ENCODE assay signal across 8 mouse cellular contexts in genomic region chr7:84085049-84085945, GRCm38 (mm10). TPM values are rescaled to one million over a fixed set of nuclear protein-coding genes. Genes with fewer than 3 reads are reported as not detected.
DNase-seq lines count a peak whose midpoint lies in the region; ATAC-seq and TF ChIP-seq lines count a peak whose summit lies in the region.

No protein-coding gene starts in this region.

- H3K79me2 ChIP-seq in heart, adult 2 months (replicated peaks; ENCODE audit: control insufficient read depth, insufficient read depth, low read length) = no peaks in the 10 kb centered on the region

- WGBS in heart, adult 2 months = 7% methylated on average over 39 of the region's 39 CpGs
- WGBS in kidney, adult 2 months = 7% methylated on average over 39 of the region's 39 CpGs
- 5% methylated on average over 39 of the region's 39 CpGs for WGBS in lung, embryonic 16.5 days

- H3K9ac ChIP-seq in heart, adult 2 months (ENCODE audit: low read depth, low read length) = no peak overlapping the region
- H3K9ac ChIP-seq in lung, embryonic 16.5 days (ENCODE audit: low read length) = no peak overlapping the region

- no peak overlapping the region for H3K4me3 ChIP-seq in heart, adult 2 months
- H3K4me3 ChIP-seq in kidney, adult 2 months (ENCODE audit: insufficient read depth, low read depth, low read length) = no peak overlapping the region
- H3K4me3 ChIP-seq in lung, embryonic 16.5 days (ENCODE audit: low read length) = peak overlapping the region; percentile 51

- no peak for TF ChIP-seq POLR2A in heart, adult 2 months (IDR thresholded peaks at IDR 0.05; ENCODE audit: insufficient read depth, low read depth, low read length)
- no peak for TF ChIP-seq POLR2A in kidney, adult 2 months (IDR thresholded peaks at IDR 0.05; ENCODE audit: low read depth, low read length)

- TF ChIP-seq EP300 in heart, adult 2 months (IDR thresholded peaks at IDR 0.05; ENCODE audit: insufficient read depth, low read depth, low read length) = no peak

- no peaks in the 10 kb centered on the region for H3K36me3 ChIP-seq in heart, adult 2 months (ENCODE audit: control insufficient read depth, insufficient read depth, low read length)
- no peaks in the 10 kb centered on the region for H3K36me3 ChIP-seq in kidney, adult 2 months (ENCODE audit: control insufficient read depth, insufficient read depth, low read length)
- H3K36me3 ChIP-seq in lung, embryonic 16.5 days (ENCODE audit: control insufficient read depth, insufficient read depth, low read length) = no peaks in the 10 kb centered on the region

- intact Hi-C loops in heart, adult 2 months (cut with DNase I) = no loop called here

- TF ChIP-seq CTCF in heart, adult 2 months (IDR thresholded peaks at IDR 0.05) = no peak
- no peak for TF ChIP-seq CTCF in kidney, adult 2 months (conservative IDR thresholded peaks at IDR 0.05; ENCODE audit: insufficient read depth, insufficient read length, low read depth, low read length)

- H3K4me1 ChIP-seq in heart, adult 2 months (ENCODE audit: control insufficient read depth, insufficient read depth, low read length) = no peaks in the 10 kb centered on the region
- H3K4me1 ChIP-seq in kidney, adult 2 months (ENCODE audit: control insufficient read depth, insufficient read depth, low read length) = no peaks in the 10 kb centered on the region
- peaks cover 8% of the 10 kb centered on the region; the same call in 1 of the 2 replicates for H3K4me1 ChIP-seq in lung, embryonic 16.5 days (replicated peaks; ENCODE audit: control insufficient read depth, insufficient read depth, low read length)

- peak; percentile 53 for ATAC-seq in lung, embryonic 16.5 days (ENCODE audit: low read depth)

- no peaks in the 10 kb centered on the region; the same call in 1 of the 2 replicates for H3K27me3 ChIP-seq in heart, adult 2 months (ENCODE audit: control insufficient read depth, insufficient read depth, low read length)
- no peaks in the 10 kb centered on the region for H3K27me3 ChIP-seq in kidney, adult 2 months (replicated peaks; ENCODE audit: control insufficient read depth, insufficient read depth, low read length)
- peaks cover 14% of the 10 kb centered on the region for H3K27me3 ChIP-seq in lung, embryonic 16.5 days (ENCODE audit: control insufficient read depth, insufficient read depth, low read depth, low read length)

- H3K4me2 ChIP-seq in lung, embryonic 16.5 days (ENCODE audit: low read depth, low read length) = peak overlapping the region; percentile 86

- H3K27ac ChIP-seq in heart, adult 2 months = no peak overlapping the region
- no peak overlapping the region for H3K27ac ChIP-seq in kidney, adult 2 months (ENCODE audit: insufficient read depth, low read depth, low read length)
- no peak overlapping the region for H3K27ac ChIP-seq in lung, embryonic 16.5 days (ENCODE audit: low read length)

- peak; percentile 42 to 60 for DNase-seq in layer of hippocampus, postnatal 10 days (ENCODE audit: low spot score in 2 of 2)
- no peak for DNase-seq in layer of hippocampus, postnatal 14 days (ENCODE audit: low spot score in 2 of 2)
- peak; percentile 69 for DNase-seq in cerebellum, postnatal 36 days
- peak; percentile 23 to 63 for DNase-seq in heart, adult 2 months
- peak; percentile 54 for DNase-seq in kidney, adult 2 months
- peak; percentile 77 for DNase-seq in ovary, postnatal 36 days (ENCODE audit: low spot score)
- peak; percentile 51 for DNase-seq in urinary bladder, adult 2 months (ENCODE audit: low spot score)

- H3K9me3 ChIP-seq in lung, embryonic 16.5 days (ENCODE audit: control insufficient read depth, low read length) = no peaks in the 10 kb centered on the region

RNA-seq across cellular contexts. Expression of gene Cemip, which starts 1.0 kb away (rescaled TPM):
- total RNA-seq in layer of hippocampus, postnatal 10 days (2021) = 10 to 100 TPM; 19.0 to 19.9 TPM
- total RNA-seq in layer of hippocampus, postnatal 14 days (2021) = 10 to 100 TPM; 21.2 to 22.9 TPM
- total RNA-seq in heart, adult 2 months (2021) = under 1 TPM in 1 of 2 experiments, not detected in 1; 0.14 TPM
- polyA plus RNA-seq in heart, adult 2 months (2012; rRNA removed) = 0.12 TPM in 1 of 2 replicates, not detected in the other
- polyA plus RNA-seq in kidney, adult 2 months (2012; rRNA removed) = 0.08 and 0.10 TPM in 2 replicates
- polyA plus RNA-seq in lung, embryonic 16.5 days (2015; fragmentation: Nextera tagmentation; extraction: Ambion mirVana) = 1.4 and 1.5 TPM in 2 replicates
- polyA plus RNA-seq in urinary bladder, adult 2 months (2012; rRNA removed) = 0.37 and 0.77 TPM in 2 replicates

Comparison
In these comparisons a context has a peak if more than half of its experiments do, and no peak if none do; other contexts are left out.
1. DNase-seq: peak in layer of hippocampus, postnatal 10 days (2 of 2), cerebellum, postnatal 36 days (2 of 2), heart, adult 2 months (2 of 2), kidney, adult 2 months (single experiment), ovary, postnatal 36 days (single experiment) and urinary bladder, adult 2 months (single experiment); none in layer of hippocampus, postnatal 14 days (0 of 2).